In genomic region chr9:52174671-52175111, GRCm38 (mm10) we compare ENCODE assay signal across 27 mouse cellular contexts. TPM values are rescaled to one million over a fixed set of nuclear protein-coding genes. Genes with fewer than 3 reads are reported as not detected.
DNase-seq lines count a peak whose midpoint lies in the region; ATAC-seq lines count a peak whose summit lies in the region.
"Had no signal": no experiment of that assay in that cellular context is flagged by ENCODE, and none has a peak within 500 bp of the region (broad histone marks: within the 10 kb centered on the region; RNA-seq: fewer than 3 reads in every experiment).

No protein-coding gene starts in this region.

- DNase-seq in 416B (ENCODE audit: low read depth) (peak; percentile 42), MEL-GATA-1-ER (ENCODE audit: extremely low read depth, low read depth) (peak; percentile 45), MN1 (ENCODE audit: low spot score) (no peak)
- no peak for DNase-seq in liver, embryonic 11.5 days (ENCODE audit: low spot score)
- DNase-seq in kidney, adult 8-10 months: no peak
- no peak for DNase-seq in Muller cell, postnatal 12 days (ENCODE audit: inconsistent ontology term)
- DNase-seq: cerebellum, adult 8-10 months; cerebellum, postnatal 25 days; gastrocnemius, adult 2 months; gastrocnemius, postnatal 36 days; heart, postnatal 14 days; kidney, adult 2 months; lung, postnatal 36 days; right cerebral cortex, adult 18-20 months; thymus, adult 18-20 months; thymus, postnatal 25 days had no signal

- peak; percentile 85 for ATAC-seq in liver, embryonic 11.5 days (replicated peaks; ENCODE audit: low FRiP score)
- ATAC-seq in liver, embryonic 16.5 days (ENCODE audit: low read depth): peak; percentile 70
- ATAC-seq in forebrain, embryonic 15.5 days (replicated peaks): no peak
- ATAC-seq: CD4-positive, CD25-positive, alpha-beta regulatory T cell, adult 4 months; forebrain, embryonic 16.5 days; inflammation-experienced regulatory T-cells, adult 6 months; midbrain, embryonic 16.5 days had no signal

- H3K4me2 ChIP-seq in liver, embryonic 11.5 days: peak overlapping the region; percentile 55
- peak overlapping the region; percentile 44 for H3K4me2 ChIP-seq in liver, embryonic 16.5 days (ENCODE audit: low read depth, low read length)
- H3K4me2 ChIP-seq in forebrain, embryonic 15.5 days (replicated peaks): no peak overlapping the region
- H3K4me2 ChIP-seq: hindbrain, embryonic 15.5 days; midbrain, embryonic 11.5 days had no signal

- H3K27ac ChIP-seq in liver, embryonic 11.5 days (ENCODE audit: low read depth, low read length): no peak overlapping the region; the same call in 1 of the 2 replicates
- H3K27ac ChIP-seq in liver, embryonic 16.5 days (ENCODE audit: low read length): 0 out of 2 replicates have a peak overlapping the region, but pooled peaks have one; percentile 17
- no peak overlapping the region for H3K27ac ChIP-seq in forebrain, embryonic 15.5 days (replicated peaks)
- H3K27ac ChIP-seq: gastrocnemius, adult 2 months; hindbrain, embryonic 10.5 days; hindbrain, embryonic 15.5 days; kidney, postnatal 0 days; stomach, postnatal 0 days had no signal

- no peaks in the 10 kb centered on the region for H3K36me3 ChIP-seq in liver, embryonic 11.5 days (ENCODE audit: control insufficient read depth, insufficient read depth, low read length)
- no peaks in the 10 kb centered on the region for H3K36me3 ChIP-seq in liver, embryonic 16.5 days (ENCODE audit: control insufficient read depth, insufficient read depth)
- no peaks in the 10 kb centered on the region for H3K36me3 ChIP-seq in forebrain, embryonic 15.5 days
- H3K36me3 ChIP-seq: hindbrain, embryonic 10.5 days; hindbrain, embryonic 15.5 days had no signal

- WGBS in liver, embryonic 11.5 days: 29% methylated on average over 4 of the region's 4 CpGs
- 29% methylated on average over 4 of the region's 4 CpGs for WGBS in liver, embryonic 16.5 days (ENCODE audit: insufficient replicate concordance)
- 85% methylated on average over 4 of the region's 4 CpGs for WGBS in forebrain, embryonic 15.5 days

- peaks cover 21% of the 10 kb centered on the region for H3K4me1 ChIP-seq in liver, embryonic 11.5 days (replicated peaks; ENCODE audit: control insufficient read depth, insufficient read depth, low read length)
- H3K4me1 ChIP-seq in liver, embryonic 16.5 days (ENCODE audit: control insufficient read depth, low read depth, low read length): peaks cover 18% of the 10 kb centered on the region
- peaks cover 6% of the 10 kb centered on the region for H3K4me1 ChIP-seq in forebrain, embryonic 15.5 days

- peaks cover 10% of the 10 kb centered on the region for H3K27me3 ChIP-seq in liver, embryonic 11.5 days (replicated peaks; ENCODE audit: control insufficient read depth, insufficient read depth, low read length)
- H3K27me3 ChIP-seq in liver, embryonic 16.5 days (ENCODE audit: control insufficient read depth, insufficient read depth, low read depth, low read length): peaks cover 16% of the 10 kb centered on the region
- no peaks in the 10 kb centered on the region for H3K27me3 ChIP-seq in forebrain, embryonic 15.5 days
- H3K27me3 ChIP-seq: hindbrain, embryonic 15.5 days had no signal

- no peak overlapping the region for H3K4me3 ChIP-seq in liver, embryonic 11.5 days (ENCODE audit: low read depth, low read length)
- no peak overlapping the region for H3K4me3 ChIP-seq in liver, embryonic 16.5 days (ENCODE audit: low read depth, low read length)
- no peak overlapping the region for H3K4me3 ChIP-seq in forebrain, embryonic 15.5 days
- H3K4me3 ChIP-seq: gastrocnemius, adult 2 months; hindbrain, embryonic 10.5 days; hindbrain, embryonic 15.5 days had no signal

- H3K9ac ChIP-seq in liver, embryonic 11.5 days (ENCODE audit: low read depth, low read length): no peak overlapping the region
- no peak overlapping the region for H3K9ac ChIP-seq in liver, embryonic 16.5 days (ENCODE audit: low read depth, low read length)
- H3K9ac ChIP-seq in forebrain, embryonic 15.5 days (replicated peaks): no peak overlapping the region
- H3K9ac ChIP-seq: hindbrain, embryonic 15.5 days had no signal

- H3K9me3 ChIP-seq in liver, embryonic 11.5 days (ENCODE audit: control insufficient read depth, low read length): no peaks in the 10 kb centered on the region
- H3K9me3 ChIP-seq in liver, embryonic 16.5 days (replicated peaks; ENCODE audit: control insufficient read depth, low read length): no peaks in the 10 kb centered on the region
- H3K9me3 ChIP-seq in forebrain, embryonic 15.5 days: no peaks in the 10 kb centered on the region
- H3K9me3 ChIP-seq: hindbrain, embryonic 10.5 days; hindbrain, embryonic 15.5 days had no signal

RNA-seq across cellular contexts. Expression of gene Zc3h12c, which starts 6.3 kb away (rescaled TPM):
- polyA plus RNA-seq in liver, embryonic 11.5 days (2014; fragmentation: Nextera tagmentation; extraction: Ambion mirVana): 1.6 and 1.7 TPM in 2 replicates
- polyA plus RNA-seq in liver, embryonic 16.5 days (2015; fragmentation: Nextera tagmentation; extraction: Ambion mirVana): 0.40 and 0.44 TPM in 2 replicates
- polyA plus RNA-seq in forebrain, embryonic 15.5 days (2015; fragmentation: Nextera tagmentation; extraction: Ambion mirVana): 7.2 TPM in 2 replicates

Comparison
In these comparisons a context has a peak if more than half of its experiments do, and no peak if none do; other contexts are left out.
1. DNase-seq: peak in 416B (single experiment) and MEL-GATA-1-ER (single experiment); none in liver, embryonic 11.5 days (single experiment), MN1 (single experiment), kidney, adult 8-10 months (0 of 2) and Muller cell, postnatal 12 days (single experiment).